Mouse (Mus musculus) frontal cortex, postnatal 36 days (tissue): ENCODE results near the gene Vipr1.

Experiments used
- DNase-seq, 2 experiments: peaks; one replicate each; pipeline ENCODE4 v3.0.0; 2022; ENCODE audit warnings: low spot score in 2 of 2

The Vipr1 gene

DNA sequence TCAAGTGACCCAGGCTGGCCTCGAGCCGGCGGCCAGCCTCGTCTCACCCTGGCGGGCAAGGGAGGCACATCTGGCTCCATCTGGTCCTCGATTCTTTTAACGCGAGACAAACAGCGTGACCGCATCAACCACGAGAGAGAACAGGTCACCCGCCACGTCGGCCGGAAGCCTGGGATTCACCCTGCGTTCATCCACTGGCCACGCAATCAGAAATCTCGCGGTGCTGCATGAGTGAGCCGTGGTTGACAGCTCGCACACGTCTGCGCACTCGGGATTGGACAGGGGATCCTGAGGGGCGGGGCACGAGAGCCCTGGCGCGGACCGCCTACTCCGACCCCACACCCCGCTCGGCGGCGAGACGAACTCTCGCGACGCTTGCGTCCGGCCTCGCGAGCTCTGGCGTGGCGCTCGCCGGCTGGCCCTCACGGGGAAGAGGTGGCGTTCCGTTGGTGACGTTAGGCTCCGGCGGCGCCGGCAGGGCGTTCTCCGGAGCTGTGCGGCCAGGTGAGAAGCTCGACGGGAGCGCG, 76.3 kb downstream of the Vipr1 start, which contains the start of gene Nktr:
Nktr (plus strand) TSS at position 378 of the 527 bp plus-strand sequence.
- peak; percentile 95 to 98 for DNase-seq

DNA sequence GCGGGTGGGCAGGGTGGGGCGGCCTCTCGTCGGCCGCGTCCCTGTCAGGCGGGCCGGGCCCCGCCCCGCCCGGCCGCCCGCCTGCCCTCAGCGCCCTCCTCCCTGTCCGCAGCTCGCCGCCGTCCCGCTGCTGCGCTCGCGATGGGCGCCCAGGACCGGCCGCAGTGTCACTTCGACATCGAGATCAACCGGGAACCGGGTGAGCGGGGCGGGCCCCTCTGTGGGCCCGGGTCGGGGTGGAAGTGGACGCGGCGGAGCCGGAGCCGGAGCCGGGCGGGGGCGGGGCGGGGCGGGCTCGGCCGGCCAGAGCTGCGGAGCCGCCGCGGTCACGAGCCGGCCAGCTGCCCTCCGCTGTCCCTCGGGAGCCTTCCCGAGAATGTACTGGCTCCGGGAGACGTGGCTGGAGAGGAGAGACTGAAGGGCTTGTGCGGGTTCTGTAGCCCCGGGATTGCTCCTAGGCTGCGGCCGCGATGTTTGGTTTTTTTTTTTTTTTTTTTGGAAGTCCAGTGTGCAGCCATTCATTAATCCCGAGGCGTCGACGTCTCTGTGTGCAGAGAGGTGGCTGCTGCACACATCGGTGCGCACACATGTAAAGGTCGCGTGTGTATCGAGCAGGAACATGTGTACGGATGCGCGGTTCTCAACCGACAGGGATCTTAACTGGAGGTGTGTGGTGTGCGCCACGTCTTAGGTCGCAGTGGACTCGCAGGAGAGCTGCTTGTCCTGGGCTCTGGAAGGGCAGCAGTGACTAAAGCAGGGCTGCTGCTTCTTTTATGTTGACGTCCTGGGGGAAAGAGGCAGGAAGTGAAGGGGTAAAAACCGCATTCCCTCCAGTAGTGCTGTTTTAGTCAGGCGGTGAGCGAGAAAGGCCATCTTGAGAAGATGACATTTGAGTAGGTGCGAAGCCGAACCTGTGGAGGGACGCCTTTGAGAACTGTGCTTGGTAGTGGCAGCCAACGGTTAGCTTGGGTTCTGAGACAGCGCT, 77.1 kb downstream of the Vipr1 start:
- peak in 1 of 2 experiments; percentile 21 for DNase-seq
